Mouse (Mus musculus) liver, embryonic 13.5 days (tissue): ENCODE data around the gene Gpr158. TPM values are rescaled to one million over a fixed set of nuclear protein-coding genes. Genes with fewer than 3 reads are reported as not detected.

Source experiments
- ATAC-seq: fragments of 200-750 bp; cut with Nextera tagmentation; 2 replicates; pipeline ENCODE4 v1.8.0; 2017; ENCODE audit warnings: low read depth, mild to moderate bottlenecking, moderate number of reproducible peaks, moderate library complexity
- DNase-seq: peaks from one replicate; pipeline ENCODE4 v3.0.0; 2022
- H3K27ac ChIP-seq: fragments of 300-500 bp; sonication (generic); 2 replicates; pipeline ENCODE4 v1.5.1; 2015; ENCODE audit warnings: moderate library complexity, mild to moderate bottlenecking, inconsistent platforms
- H3K27me3 ChIP-seq: fragments of 300-500 bp; sonication (generic); 2 replicates; pipeline ENCODE4 v1.6.1; 2015; ENCODE audit warnings: mild to moderate bottlenecking, inconsistent platforms
- H3K36me3 ChIP-seq: fragments of 300-500 bp; sonication (generic); 2 replicates; pipeline ENCODE4 v1.6.1; 2015; ENCODE audit warnings: mild to moderate bottlenecking, inconsistent platforms
- H3K4me1 ChIP-seq: fragments of 300-500 bp; sonication (generic); replicated peaks from 2 replicates; pipeline ENCODE4 v1.6.1; 2015; ENCODE audit warnings: inconsistent platforms
- H3K4me2 ChIP-seq: fragments of 300-500 bp; sonication (generic); 2 replicates; pipeline ENCODE4 v1.6.1; 2015; ENCODE audit warnings: inconsistent platforms, mild to moderate bottlenecking, moderate library complexity
- H3K4me3 ChIP-seq: fragments of 300-500 bp; sonication (generic); replicated peaks from 2 replicates; pipeline ENCODE4 v1.5.1; 2015; ENCODE audit warnings: mild to moderate bottlenecking, inconsistent platforms
- H3K9ac ChIP-seq: fragments of 300-500 bp; sonication (generic); 2 replicates; pipeline ENCODE4 v1.6.1; 2015; ENCODE audit warnings: mild to moderate bottlenecking, inconsistent platforms
- H3K9me3 ChIP-seq: fragments of 300-500 bp; sonication (generic); replicated peaks from 2 replicates; pipeline ENCODE4 v1.6.1; 2016; ENCODE audit warnings: inconsistent platforms
- WGBS: fragments of 180-500 bp; shearing (Covaris S2); methylation state at CpG from one replicate; pipeline ENCODE4 v1.1.7; 2015; ENCODE audit not compliant: insufficient replicate concordance; 5-methylcytosine and 5-hydroxymethylcytosine counted together
- polyA plus RNA-seq: library from polyadenylated mRNA; unstranded; fragments of >200 nt; fragmentation: Nextera tagmentation; extraction: Ambion mirVana; gene quantifications from 2 replicates; pipeline ENCODE4 v1.2.1, GENCODE M21; 2015

The Gpr158 gene
- polyA plus RNA-seq, 1 experiment from 2014 or later, result not detected

DNA sequence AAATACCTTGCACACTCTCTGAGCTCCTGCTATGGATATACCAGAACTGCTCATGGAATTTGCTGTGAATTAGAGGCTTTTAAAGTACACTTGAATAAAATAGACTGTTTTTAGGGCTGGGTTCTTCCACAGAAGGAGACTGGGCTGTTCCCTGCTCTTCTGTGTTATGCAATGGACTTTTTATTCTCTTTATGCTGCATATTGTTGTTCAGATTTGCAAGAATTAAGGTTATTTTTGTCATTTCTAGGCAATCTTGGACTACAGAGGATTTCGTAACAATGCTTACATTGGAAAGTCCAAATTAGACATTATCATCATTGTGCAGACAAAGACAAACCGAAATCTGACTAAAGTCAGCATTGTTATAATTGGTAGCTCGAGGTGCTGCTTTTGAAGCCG is 298.4 kb downstream of the Gpr158 start:
- Histone ChIP-seq H3K4me1 (no peaks in the 10 kb centered on the region), H3K9me3 (no peaks in the 10 kb centered on the region), H3K36me3 (no peaks in the 10 kb centered on the region), H3K9ac (no peak overlapping the region), H3K27me3 (no peaks in the 10 kb centered on the region), H3K4me3 (no peak overlapping the region), H3K27ac (no peak overlapping the region), H3K4me2 (no peak overlapping the region)
- 56% methylated on average over 4 of the region's 4 CpGs for WGBS
- ATAC-seq (no peak), DNase-seq (no peak)

DNA sequence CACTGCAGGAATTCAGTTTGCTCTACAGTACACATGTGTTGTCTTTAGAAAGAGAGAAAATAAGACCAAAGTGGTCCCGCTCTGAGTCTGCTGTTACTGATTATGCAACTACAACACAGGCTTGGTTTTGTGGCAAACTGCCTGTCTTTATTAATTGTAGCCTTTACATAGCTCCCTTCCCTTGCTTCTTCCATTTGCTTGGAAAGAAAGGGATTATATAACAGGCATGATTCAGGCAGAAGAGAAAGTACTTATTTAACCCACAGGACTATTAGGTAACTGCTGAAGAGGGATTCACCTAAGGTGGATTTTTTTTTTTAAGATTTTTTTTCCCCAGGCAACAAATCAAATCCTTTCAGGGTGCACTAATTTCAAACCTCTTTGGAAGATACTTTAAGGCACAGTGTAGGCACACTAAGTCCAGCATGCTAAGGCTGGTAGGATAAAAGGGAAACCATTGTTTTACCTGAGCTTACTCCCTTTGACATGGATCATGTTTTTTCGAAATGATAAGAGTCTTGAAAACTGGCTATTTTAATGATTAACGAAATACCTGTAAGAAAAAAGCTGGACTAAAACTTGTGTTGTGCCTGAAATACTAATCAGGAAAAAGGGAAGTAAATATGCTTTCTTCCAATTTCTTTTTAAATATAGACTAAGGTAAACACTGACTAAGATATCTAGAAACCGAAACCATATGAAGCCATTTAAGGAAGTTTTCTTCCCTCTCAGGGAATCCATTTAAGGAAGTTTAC is 308.9 kb downstream of the Gpr158 start:
- no peak for DNase-seq
- Histone ChIP-seq H3K4me3 (no peak overlapping the region), H3K27me3 (no peaks in the 10 kb centered on the region), H3K4me2 (no peak overlapping the region), H3K27ac (no peak overlapping the region), H3K9me3 (no peaks in the 10 kb centered on the region), H3K4me1 (no peaks in the 10 kb centered on the region), H3K36me3 (no peaks in the 10 kb centered on the region), H3K9ac (no peak overlapping the region)
- no peak for ATAC-seq
- 68% methylated on average over 4 of the region's 4 CpGs for WGBS

DNA sequence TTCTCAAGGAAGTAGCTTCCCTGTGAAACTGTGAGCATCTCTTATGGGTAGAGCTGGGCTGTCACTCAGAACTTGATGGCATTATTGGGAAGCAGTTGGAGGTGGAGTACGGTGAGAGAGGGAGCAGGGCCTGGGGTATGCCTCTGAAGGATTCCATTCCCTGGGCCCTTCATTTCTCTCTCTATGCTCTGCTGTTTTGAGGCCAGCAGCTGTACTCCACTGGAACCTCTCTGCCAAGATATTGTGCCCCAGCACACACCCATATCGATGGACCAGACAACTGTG is 309.4 kb downstream of the Gpr158 start:
- Histone ChIP-seq H3K4me1 (no peaks in the 10 kb centered on the region), H3K27me3 (no peaks in the 10 kb centered on the region), H3K36me3 (no peaks in the 10 kb centered on the region), H3K9ac (no peak overlapping the region), H3K4me2 (no peak overlapping the region), H3K4me3 (no peak overlapping the region), H3K27ac (no peak overlapping the region), H3K9me3 (no peaks in the 10 kb centered on the region)
- ATAC-seq, result no peak
- DNase-seq, result no peak
- WGBS, result 48% methylated on average over 2 of the region's 2 CpGs

DNA sequence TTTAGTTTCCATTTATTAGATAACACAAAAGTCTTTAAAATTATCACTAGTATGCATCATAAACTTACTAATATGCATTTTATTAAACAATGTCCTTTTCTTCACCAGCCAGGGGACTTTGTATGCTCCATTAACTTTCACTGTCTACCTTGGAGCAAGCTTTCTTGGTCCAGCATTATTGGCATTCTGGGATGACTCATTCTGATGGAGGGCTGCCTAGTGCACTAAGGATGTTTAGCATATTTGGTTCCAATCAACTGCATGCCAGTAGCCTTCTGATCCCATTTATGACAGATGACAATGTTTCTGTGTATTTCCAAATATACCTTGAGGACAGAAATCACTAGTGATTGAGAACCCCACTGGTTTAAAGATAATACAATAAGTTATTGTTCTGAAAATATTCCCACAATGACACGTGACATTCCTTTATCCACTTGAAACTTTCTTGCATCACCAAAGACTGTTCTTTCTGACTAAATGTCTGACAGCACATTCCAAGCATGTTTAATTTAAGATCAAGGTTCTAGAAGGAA is 313.5 kb downstream of the Gpr158 start:
- WGBS, result 47% methylated on average over 1 of the region's 1 CpGs
- no peak for ATAC-seq

DNA sequence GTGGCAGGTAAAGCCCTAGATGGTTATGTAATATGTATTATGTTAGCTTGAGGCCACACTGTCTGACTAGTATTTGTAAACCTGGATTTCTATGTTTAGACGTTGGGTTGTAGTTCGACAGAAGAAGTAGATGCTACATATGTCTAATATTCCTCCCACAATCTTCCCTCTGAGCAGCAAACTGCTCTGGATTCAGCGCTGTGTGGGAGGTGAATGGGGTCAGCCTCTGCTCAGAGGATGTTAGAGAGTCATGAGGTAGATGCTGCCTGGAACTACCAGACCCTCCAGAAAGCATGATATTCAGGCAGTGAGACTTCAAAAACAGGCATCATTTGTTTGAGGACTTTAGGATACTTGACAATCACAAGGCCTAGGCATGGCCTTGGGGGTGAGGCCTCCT is 317.4 kb downstream of the Gpr158 start:
- H3K4me3 ChIP-seq, result no peak overlapping the region
- DNase-seq, result no peak
- H3K36me3 ChIP-seq, result no peaks in the 10 kb centered on the region
- H3K4me1 ChIP-seq, result no peaks in the 10 kb centered on the region
- no peak overlapping the region for H3K4me2 ChIP-seq
- H3K27me3 ChIP-seq, result no peaks in the 10 kb centered on the region
- no peak for ATAC-seq
- H3K9me3 ChIP-seq, result no peaks in the 10 kb centered on the region
- WGBS, result 59% methylated on average over 3 of the region's 3 CpGs
- H3K27ac ChIP-seq, result no peak overlapping the region
- H3K9ac ChIP-seq, result no peak overlapping the region

More for the DNA sequence above, 313.5 kb downstream of the Gpr158 start:
- no peak overlapping the region for H3K27ac ChIP-seq
- no peaks in the 10 kb centered on the region for H3K4me1 ChIP-seq
- H3K27me3 ChIP-seq, result no peaks in the 10 kb centered on the region
- no peak for DNase-seq
- H3K4me3 ChIP-seq, result no peak overlapping the region
- no peaks in the 10 kb centered on the region for H3K36me3 ChIP-seq
- no peaks in the 10 kb centered on the region for H3K9me3 ChIP-seq
- H3K4me2 ChIP-seq, result no peak overlapping the region
- no peak overlapping the region for H3K9ac ChIP-seq

DNA sequence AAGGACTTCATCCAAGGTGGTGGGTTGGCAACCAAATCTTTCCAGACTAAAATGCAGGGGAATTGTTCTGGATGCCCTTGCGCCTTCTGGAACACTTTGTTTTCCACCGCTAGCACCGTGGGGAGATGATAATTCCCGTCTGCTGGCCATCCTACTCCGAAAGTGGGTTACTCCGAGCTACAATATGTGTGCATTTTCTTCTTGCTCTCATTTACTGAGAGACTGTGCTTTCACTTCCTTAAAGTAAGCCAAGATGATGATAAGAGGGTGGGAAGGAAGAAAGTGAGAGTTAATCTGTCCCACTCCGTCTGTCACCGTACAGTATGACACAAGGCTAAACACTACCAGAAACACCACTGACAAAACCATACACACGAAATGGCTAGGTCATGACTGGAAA is 325.8 kb downstream of the Gpr158 start:
- no peak overlapping the region for H3K9ac ChIP-seq
- H3K4me2 ChIP-seq, result no peak overlapping the region
- no peak overlapping the region for H3K4me3 ChIP-seq
- H3K27ac ChIP-seq, result no peak overlapping the region
- 70% methylated on average over 9 of the region's 9 CpGs for WGBS
- no peak for DNase-seq
- H3K27me3 ChIP-seq, result no peaks in the 10 kb centered on the region
- ATAC-seq, result no peak
- H3K9me3 ChIP-seq, result no peaks in the 10 kb centered on the region
- H3K36me3 ChIP-seq, result no peaks in the 10 kb centered on the region
- H3K4me1 ChIP-seq, result no peaks in the 10 kb centered on the region

DNA sequence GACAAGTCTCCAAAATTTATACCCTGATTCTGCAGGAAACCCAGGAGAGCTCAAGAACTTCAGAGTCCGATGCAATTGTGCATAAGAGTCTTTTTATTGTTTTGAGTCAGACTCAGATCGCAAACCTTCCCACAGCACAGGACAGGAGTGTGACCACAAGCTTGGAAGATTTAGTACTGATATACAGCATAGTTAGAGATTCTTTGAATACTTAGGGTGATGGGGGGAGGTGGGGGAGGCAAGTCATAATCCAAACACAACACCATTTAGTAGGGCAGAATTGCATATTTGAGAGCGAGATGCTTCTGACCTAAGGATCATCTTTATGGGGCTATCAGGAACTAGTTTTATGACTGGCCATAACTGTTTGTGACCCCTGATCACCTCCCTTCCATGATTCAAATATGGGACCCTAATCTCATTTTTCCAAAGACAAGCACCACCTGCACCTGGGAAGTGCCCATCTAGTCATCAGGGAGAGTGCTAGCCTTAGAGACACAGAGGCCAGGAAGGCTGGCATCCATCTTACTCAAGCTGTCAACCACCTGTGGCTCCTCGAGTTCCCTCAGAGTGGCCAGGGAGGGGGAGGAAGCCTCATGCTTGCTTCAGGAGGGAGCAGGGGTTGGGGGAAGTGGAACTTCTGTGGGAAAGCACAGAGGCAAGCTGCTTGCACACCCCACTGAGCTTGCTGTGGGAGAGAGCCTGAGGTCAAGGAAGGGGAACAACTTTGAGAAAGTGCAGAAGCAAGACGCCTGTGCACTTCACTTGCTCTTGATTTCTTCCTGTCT is 326.7 kb downstream of the Gpr158 start:
- Histone ChIP-seq H3K27me3 (no peaks in the 10 kb centered on the region), H3K9me3 (no peaks in the 10 kb centered on the region), H3K4me2 (no peak overlapping the region), H3K4me1 (no peaks in the 10 kb centered on the region), H3K9ac (no peak overlapping the region), H3K27ac (no peak overlapping the region), H3K4me3 (no peak overlapping the region), H3K36me3 (no peaks in the 10 kb centered on the region)
- DNase-seq (no peak), ATAC-seq (no peak)
- WGBS, result 49% methylated on average over 5 of the region's 5 CpGs

DNA sequence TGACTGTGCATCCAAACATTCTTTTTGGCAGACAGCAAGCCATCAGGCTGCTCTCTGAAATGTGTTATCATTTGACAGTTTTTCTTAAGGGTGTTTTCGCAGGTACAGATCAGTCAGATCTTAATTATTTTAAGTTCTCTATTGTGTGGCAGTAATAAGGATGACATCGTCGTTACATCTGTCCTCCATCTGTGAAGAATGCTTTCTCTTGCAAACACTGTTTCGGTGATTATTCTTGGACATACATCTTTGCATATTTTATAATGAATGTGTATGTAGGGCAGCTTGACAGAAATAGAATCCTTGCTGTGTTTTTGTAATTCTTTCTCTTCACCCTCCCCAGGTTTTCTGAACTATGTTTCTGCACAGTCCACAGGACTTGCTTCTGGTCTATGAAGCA is 360.7 kb downstream of the Gpr158 start:
- Histone ChIP-seq H3K27me3 (no peaks in the 10 kb centered on the region), H3K9me3 (no peaks in the 10 kb centered on the region), H3K4me2 (no peak overlapping the region), H3K9ac (no peak overlapping the region), H3K4me1 (no peaks in the 10 kb centered on the region), H3K27ac (no peak overlapping the region), H3K4me3 (no peak overlapping the region), H3K36me3 (no peaks in the 10 kb centered on the region)
- ATAC-seq (no peak), DNase-seq (no peak)
- WGBS, result 60% methylated on average over 4 of the region's 4 CpGs

DNA sequence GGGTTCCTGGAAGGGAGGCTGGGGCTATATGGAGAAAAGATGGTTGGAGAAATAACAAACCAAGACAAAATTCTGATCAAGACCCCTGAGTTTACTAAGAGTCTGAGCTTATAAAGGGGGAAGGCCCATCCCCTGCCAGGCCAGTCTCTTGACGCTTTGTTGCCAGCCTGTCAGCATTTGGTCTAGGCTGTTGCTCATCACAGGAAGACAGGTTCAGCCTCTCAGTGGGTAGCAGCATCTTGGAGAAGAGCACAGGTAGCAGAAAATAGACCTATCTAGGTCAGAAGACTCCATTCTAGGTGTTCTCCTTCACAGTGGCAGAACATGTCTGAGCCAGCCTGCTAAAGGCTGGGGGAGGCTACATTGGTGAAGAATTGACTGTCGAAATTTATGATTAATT is 416.4 kb downstream of the Gpr158 start:
- WGBS, result 64% methylated on average over 2 of the region's 2 CpGs
- no peak overlapping the region for H3K4me3 ChIP-seq

DNA sequence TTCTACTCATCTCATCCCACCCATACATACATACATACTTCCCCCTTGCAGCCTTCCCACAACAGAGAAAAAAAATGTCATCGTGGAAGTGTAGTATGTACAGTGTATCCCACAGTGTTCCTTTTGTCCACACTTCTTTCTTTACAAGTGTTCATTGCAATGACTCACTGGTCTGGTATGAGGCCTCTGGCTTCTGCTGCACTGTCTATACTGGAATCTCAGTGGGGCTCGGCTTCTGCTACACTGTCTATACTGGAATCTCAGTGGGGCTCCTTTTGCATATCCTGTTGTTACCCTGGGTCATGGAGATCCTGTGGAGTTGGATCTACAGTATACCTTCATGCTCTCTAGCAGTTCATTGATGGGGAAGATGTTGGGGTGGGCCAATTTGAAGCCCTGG is 425.8 kb downstream of the Gpr158 start:
- Histone ChIP-seq H3K36me3 (no peaks in the 10 kb centered on the region), H3K27me3 (no peaks in the 10 kb centered on the region), H3K4me1 (no peaks in the 10 kb centered on the region), H3K4me2 (no peak overlapping the region), H3K4me3 (no peak overlapping the region), H3K9me3 (no peaks in the 10 kb centered on the region), H3K9ac (no peak overlapping the region), H3K27ac (no peak overlapping the region)
- no peak for DNase-seq
- no peak for ATAC-seq
- WGBS, result 68% methylated on average over 2 of the region's 2 CpGs

More for the DNA sequence above, 416.4 kb downstream of the Gpr158 start:
- H3K27ac ChIP-seq, result no peak overlapping the region
- DNase-seq (no peak), ATAC-seq (no peak)
- no peaks in the 10 kb centered on the region for H3K36me3 ChIP-seq
- H3K9me3 ChIP-seq, result no peaks in the 10 kb centered on the region
- no peak overlapping the region for H3K4me2 ChIP-seq
- H3K4me1 ChIP-seq, result no peaks in the 10 kb centered on the region
- H3K27me3 ChIP-seq, result no peaks in the 10 kb centered on the region
- H3K9ac ChIP-seq, result no peak overlapping the region

DNA sequence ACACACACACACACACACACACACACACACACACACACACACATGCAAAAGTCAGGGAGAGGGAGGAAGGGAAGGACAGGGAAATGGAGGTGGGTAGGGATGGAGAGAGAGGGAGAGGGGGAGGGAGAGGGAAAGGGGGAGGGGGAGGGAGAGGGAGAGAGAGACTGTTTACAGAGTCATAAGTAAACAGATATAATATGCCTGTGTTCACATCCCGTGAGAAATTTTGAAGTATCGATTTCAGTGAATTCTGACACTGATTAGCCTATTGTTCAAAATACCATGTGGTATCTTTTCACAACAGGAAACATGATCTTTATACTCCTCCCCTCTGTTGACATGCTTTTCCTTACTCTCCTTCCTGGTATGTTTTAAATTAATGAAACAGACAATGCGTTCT is 432.3 kb downstream of the Gpr158 start:
- ATAC-seq (no peak), DNase-seq (no peak)
- no peak overlapping the region for H3K27ac ChIP-seq
- no peak overlapping the region for H3K4me3 ChIP-seq
- H3K9ac ChIP-seq, result no peak overlapping the region
- H3K9me3 ChIP-seq, result no peaks in the 10 kb centered on the region
- no peak overlapping the region for H3K4me2 ChIP-seq
- 60% methylated on average over 3 of the region's 3 CpGs for WGBS
- H3K36me3 ChIP-seq, result no peaks in the 10 kb centered on the region
- no peaks in the 10 kb centered on the region for H3K4me1 ChIP-seq
- no peaks in the 10 kb centered on the region for H3K27me3 ChIP-seq

DNA sequence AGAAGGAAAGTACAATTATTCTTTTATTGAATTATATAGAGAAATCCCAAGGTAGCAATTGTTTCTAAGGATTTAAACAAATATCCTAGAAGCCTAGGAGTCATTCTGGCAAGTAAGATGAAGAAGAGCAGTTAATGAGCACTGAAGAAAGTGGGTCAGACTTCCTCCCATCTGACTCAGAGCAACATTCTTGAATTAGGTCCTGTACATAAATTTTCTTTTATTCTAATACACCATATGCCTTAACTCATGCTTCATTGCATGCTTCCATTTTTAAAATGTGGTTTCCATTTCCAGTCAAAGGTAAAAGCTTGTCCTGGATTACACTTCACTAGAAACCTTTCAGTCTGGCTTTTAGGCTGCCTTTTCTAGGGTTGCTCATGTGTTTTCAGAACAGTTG is 432.7 kb downstream of the Gpr158 start:
- H3K4me1 ChIP-seq, result no peaks in the 10 kb centered on the region
- no peak overlapping the region for H3K9ac ChIP-seq
- H3K9me3 ChIP-seq, result no peaks in the 10 kb centered on the region
- no peak overlapping the region for H3K4me2 ChIP-seq
- no peak overlapping the region for H3K4me3 ChIP-seq
- H3K27ac ChIP-seq, result no peak overlapping the region
- DNase-seq (no peak), ATAC-seq (no peak)
- no peaks in the 10 kb centered on the region for H3K27me3 ChIP-seq
- no peaks in the 10 kb centered on the region for H3K36me3 ChIP-seq
